Mouse (Mus musculus) A20 (cell line): Measurements from ENCODE around the gene Zfp599.

Experiments used
- DNase-seq: peaks from one replicate; pipeline ENCODE4 v3.0.0-alpha.2; 2011; ENCODE audit warnings: low read depth, low spot score

Zfp599 gene

DNA sequence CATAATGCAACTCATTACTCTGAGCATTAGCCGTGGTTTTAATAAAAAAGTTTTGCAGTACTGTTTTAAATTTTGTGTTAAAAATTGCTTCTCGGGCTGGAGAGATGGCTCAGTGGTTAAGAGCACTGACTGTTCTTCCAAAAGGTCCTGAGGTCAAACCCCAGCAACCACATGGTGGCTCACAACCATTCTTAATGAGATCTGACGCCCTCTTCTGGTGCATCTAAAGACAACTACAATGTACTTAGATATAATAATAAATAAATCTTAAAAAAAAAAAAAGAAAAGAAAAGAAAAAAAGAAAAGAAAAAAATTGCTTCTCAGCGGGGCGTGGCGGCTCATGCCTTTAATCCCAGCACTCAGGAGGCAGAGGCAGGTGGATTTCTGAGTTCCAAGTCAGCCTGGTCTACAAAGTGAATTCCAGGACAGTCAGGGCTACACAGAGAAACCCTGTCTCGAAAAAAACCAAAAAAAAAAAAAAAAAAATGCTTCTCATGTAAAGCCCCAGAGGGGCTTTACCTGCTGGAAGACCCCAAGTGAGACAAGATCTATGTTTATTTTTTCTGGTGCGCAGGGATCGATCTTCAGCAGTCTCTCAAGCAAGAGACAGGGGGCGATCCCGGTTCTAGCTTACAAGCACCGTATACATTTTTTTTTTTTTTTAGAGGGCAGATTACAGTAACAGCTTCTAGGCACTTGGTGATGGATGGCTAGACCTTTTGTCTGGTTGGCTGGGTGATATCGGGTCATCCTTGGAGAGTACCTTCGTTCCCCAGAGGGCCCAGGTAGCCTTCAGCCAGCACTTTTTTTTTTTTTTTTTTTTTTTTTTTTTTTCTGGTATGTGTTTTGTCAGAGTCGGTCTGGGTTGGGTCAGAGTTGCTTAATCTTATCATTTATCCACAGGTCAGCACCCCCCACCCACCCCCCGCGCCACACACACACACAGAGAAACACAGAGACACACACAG lies 34.9 kb downstream of the Zfp599 start:
- DNase-seq: peak; percentile 47

- DNase-seq: no peak
These were observed 35.6 kb downstream of the Zfp599 start for GRCm38 (mm10) chr9:22224066-22224465.

GRCm38 (mm10) chr9:22217858-22218493 lies 41.7 kb downstream of the Zfp599 start:
- DNase-seq: no peak

DNA sequence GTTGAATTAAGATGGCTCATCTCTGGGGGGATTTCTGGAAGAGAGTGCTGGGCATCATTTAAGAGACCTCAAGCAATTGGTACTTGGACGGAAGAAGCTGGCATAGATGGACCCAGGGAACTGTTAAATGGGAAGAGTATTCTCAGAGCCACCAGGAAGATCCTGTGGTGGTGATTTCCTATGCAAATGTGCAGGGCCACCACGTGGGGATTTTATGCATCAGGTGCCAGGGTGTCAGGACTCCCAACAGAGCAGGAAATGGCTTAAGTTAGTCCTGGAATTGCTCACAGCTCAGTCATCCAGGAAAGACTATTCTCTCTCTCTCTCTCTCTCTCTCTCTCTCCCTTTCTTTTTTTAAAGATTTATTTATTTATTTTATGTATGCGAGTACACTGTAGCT lies 43.0 kb downstream of the Zfp599 start:
- DNase-seq: no peak

DNA sequence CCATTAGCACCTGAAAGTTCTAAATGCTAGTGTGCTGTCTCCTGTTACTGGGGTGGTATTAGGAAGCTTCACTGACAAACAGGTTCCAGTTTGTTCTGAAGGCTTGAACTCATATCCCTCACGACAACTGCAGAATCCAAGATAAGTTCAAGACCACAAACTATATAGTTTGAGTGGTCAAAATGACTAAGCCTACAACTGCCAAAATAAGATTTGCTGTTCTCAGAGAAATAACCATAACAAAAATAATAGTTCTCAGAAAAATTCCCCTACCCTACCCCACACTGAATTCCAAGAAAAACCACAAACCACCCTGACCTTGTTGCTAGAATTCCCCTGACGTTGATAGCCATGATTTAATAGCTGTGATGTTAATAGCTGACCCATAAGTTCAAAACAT lies 45.1 kb downstream of the Zfp599 start:
- no peak for DNase-seq

DNA sequence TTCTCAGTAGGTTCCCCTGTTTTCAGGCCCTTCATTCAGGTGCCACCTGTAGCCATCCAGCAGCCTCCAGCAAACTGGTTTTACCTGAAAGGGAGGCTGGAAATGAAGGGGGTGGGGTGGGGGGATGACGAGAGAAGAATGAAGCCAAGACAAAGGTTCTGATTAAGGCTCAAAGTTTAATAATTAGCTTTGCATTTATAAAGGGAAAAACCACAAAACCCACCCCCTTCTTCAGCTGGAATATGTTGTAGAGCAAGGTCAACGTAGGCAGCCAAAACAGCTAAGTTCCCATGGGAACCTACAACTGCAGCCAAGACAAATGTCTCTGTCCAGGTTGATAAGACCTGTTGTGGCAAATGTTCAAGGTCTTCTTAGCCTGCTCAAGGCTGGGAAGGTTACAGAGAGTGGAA lies 45.9 kb downstream of the Zfp599 start:
- DNase-seq: no peak
